7 mouse cellular contexts compared by ENCODE assay signal in the genomic region with DNA sequence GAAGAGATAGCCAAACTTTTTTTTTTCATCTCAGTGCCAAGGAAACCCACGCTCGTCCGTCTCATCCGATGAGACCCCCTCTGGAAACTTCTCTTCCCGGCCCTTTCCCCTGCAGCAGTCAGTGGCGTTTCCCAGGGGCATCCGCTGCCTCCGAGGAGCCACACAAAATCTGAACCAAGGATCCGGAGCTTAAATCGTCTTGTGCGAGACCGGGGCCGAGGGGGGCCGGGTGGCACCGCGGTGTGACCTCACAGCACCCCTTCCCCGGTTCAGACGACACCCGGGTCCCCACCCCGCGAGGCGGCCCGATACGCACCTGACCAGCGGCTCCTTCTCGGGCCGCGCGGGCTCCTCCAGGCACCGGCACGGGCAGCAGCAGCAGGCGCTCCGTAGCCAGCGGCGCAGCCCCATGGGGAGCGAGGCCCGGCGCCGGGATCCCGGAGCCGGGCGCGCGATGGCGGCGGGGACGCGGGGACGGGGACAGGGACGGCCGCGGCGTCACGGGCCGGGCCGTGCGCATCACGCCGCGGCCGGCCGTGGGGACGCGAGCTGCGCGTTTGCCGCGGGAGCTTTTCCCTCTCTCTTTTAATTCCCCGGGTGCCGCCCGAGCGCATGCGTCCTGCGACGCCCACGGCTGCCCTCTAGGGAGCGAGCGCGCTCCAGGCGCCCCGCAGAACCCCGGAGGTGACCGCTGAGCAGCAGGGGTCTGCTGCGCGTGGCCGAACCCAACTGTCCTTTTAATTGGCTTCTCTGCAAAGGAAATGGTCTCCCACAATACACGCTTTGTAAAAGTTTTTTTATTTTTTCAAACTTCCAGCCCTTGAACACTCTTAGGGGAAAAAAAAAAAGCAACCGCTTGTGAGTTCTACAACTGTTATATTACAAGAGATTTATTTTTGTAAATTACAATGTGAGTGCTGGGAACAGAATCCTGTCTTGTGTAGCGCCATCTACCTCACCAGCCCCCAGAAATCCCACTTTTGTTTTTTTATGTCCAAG. TPM values are rescaled to one million over a fixed set of nuclear protein-coding genes. Genes with fewer than 3 reads are reported as not detected.
DNase-seq lines count a peak whose midpoint lies in the region; ATAC-seq and TF ChIP-seq lines count a peak whose summit lies in the region.

A gene (minus strand): TSS at position 607 of the 999 bp plus-strand sequence.

- no peaks in the 10 kb centered on the region for H3K4me1 ChIP-seq in cortical plate, adult 2 months (ENCODE audit: control insufficient read depth, insufficient read depth, low read length)
- H3K4me1 ChIP-seq in intestine, embryonic 15.5 days (replicated peaks): peaks cover 5% of the 10 kb centered on the region; the same call in 1 of the 2 replicates
- no peaks in the 10 kb centered on the region for H3K4me1 ChIP-seq in limb, embryonic 14.5 days (ENCODE audit: control insufficient read depth, insufficient read depth, low read length)
- H3K4me1 ChIP-seq in midbrain, embryonic 15.5 days: peaks cover 12% of the 10 kb centered on the region

- H3K27me3 ChIP-seq in intestine, embryonic 15.5 days (replicated peaks): no peaks in the 10 kb centered on the region
- no peaks in the 10 kb centered on the region; the same call in 1 of the 2 replicates for H3K27me3 ChIP-seq in limb, embryonic 14.5 days (ENCODE audit: control insufficient read depth, insufficient read depth, low read length)
- H3K27me3 ChIP-seq in midbrain, embryonic 15.5 days (replicated peaks): peaks cover 7% of the 10 kb centered on the region; the same call in 1 of the 2 replicates

- peak; percentile 85 for ATAC-seq in intestine, embryonic 15.5 days
- peak; percentile 44 for ATAC-seq in limb, embryonic 14.5 days (ENCODE audit: low FRiP score, low read depth)
- peak; percentile 72 for ATAC-seq in midbrain, embryonic 15.5 days (replicated peaks)

- H3K9ac ChIP-seq in intestine, embryonic 15.5 days: peak within 1 kb of the TSS; percentile 77
- peak within 1 kb of the TSS; percentile 76 for H3K9ac ChIP-seq in limb, embryonic 14.5 days (ENCODE audit: low read depth, low read length, severe bottlenecking)
- H3K9ac ChIP-seq in midbrain, embryonic 15.5 days: peak within 1 kb of the TSS; percentile 73

- H3K9me3 ChIP-seq in intestine, embryonic 15.5 days: no peaks in the 10 kb centered on the region
- H3K9me3 ChIP-seq in limb, embryonic 14.5 days (ENCODE audit: control insufficient read depth, low read length): no peaks in the 10 kb centered on the region
- H3K9me3 ChIP-seq in midbrain, embryonic 15.5 days: no peaks in the 10 kb centered on the region

- H3K4me3 ChIP-seq in cortical plate, adult 2 months (ENCODE audit: insufficient read depth, low read length): peak within 1 kb of the TSS; percentile 43
- peak within 1 kb of the TSS; percentile 77 for H3K4me3 ChIP-seq in intestine, embryonic 15.5 days (replicated peaks)
- H3K4me3 ChIP-seq in limb, embryonic 14.5 days (replicated peaks; ENCODE audit: low read length): peak within 1 kb of the TSS; percentile 73
- H3K4me3 ChIP-seq in midbrain, embryonic 15.5 days: peak within 1 kb of the TSS; percentile 91

- no peak within 1 kb of the TSS for H3K27ac ChIP-seq in cortical plate, adult 2 months (ENCODE audit: insufficient read depth, low read length)
- no peak within 1 kb of the TSS for H3K27ac ChIP-seq in intestine, embryonic 15.5 days
- no peak within 1 kb of the TSS for H3K27ac ChIP-seq in limb, embryonic 14.5 days (replicated peaks; ENCODE audit: low read depth, low read length)
- H3K27ac ChIP-seq in midbrain, embryonic 15.5 days: no peak within 1 kb of the TSS; the same call in 1 of the 2 replicates

- TF ChIP-seq POLR2A in cortical plate, adult 2 months (IDR thresholded peaks at IDR 0.05; ENCODE audit: extremely low read depth, insufficient read depth, low read length): peak; percentile 49; the same call in 1 of the 2 replicates
- TF ChIP-seq POLR2A in limb, embryonic 14.5 days (IDR thresholded peaks at IDR 0.05; ENCODE audit: borderline replicate concordance, extremely low read depth, insufficient read depth, insufficient read length): no peak

- peak within 1 kb of the TSS; percentile 97 for H3K4me2 ChIP-seq in intestine, embryonic 15.5 days (replicated peaks)
- peak within 1 kb of the TSS; percentile 98 for H3K4me2 ChIP-seq in limb, embryonic 14.5 days (replicated peaks; ENCODE audit: low read depth, low read length, severe bottlenecking)
- H3K4me2 ChIP-seq in midbrain, embryonic 15.5 days: peak within 1 kb of the TSS; percentile 100

- no peaks in the 10 kb centered on the region for H3K36me3 ChIP-seq in intestine, embryonic 15.5 days
- no peaks in the 10 kb centered on the region for H3K36me3 ChIP-seq in limb, embryonic 14.5 days (ENCODE audit: control insufficient read depth, insufficient read depth, low read length)
- no peaks in the 10 kb centered on the region for H3K36me3 ChIP-seq in midbrain, embryonic 15.5 days (replicated peaks)

- peak; percentile 82 for DNase-seq in adrenal gland, postnatal 10 days
- DNase-seq in gastrocnemius, postnatal 4 days (ENCODE audit: low spot score in 2 of 2): peak; percentile 36 to 58
- peak; percentile 38 for DNase-seq in limb, embryonic 14.5 days (ENCODE audit: low spot score)
- peak; percentile 12 to 47 for DNase-seq in spleen, postnatal 10 days (ENCODE audit: low spot score in 2 of 2)

- WGBS in intestine, embryonic 15.5 days: under 1% methylated on average over 84 of the region's 89 CpGs
- 2% methylated on average over 71 of the region's 89 CpGs for WGBS in limb, embryonic 14.5 days
- WGBS in midbrain, embryonic 15.5 days: under 1% methylated on average over 77 of the region's 89 CpGs

- no peak for TF ChIP-seq CTCF in cortical plate, adult 2 months (IDR thresholded peaks at IDR 0.05; ENCODE audit: extremely low read depth, insufficient read depth, low read length)

RNA-seq across cellular contexts. Expression of the gene that starts here (rescaled TPM):
- total RNA-seq in adrenal gland, postnatal 10 days (2021): 10 to 100 TPM in 1 of 2 experiments, 1 to 10 TPM in 1; 7.7 to 12.3 TPM
- 3.2 and 3.8 TPM in 2 replicates for polyA plus RNA-seq in cortical plate, adult 2 months (2012; rRNA removed)
- total RNA-seq in gastrocnemius, postnatal 4 days (2021): 10 to 100 TPM; 33.4 to 36.6 TPM
- 8.5 and 9.4 TPM in 2 replicates for polyA plus RNA-seq in intestine, embryonic 15.5 days (2015; fragmentation: Nextera tagmentation; extraction: Ambion mirVana)
- 1.1 and 1.5 TPM in 2 replicates for polyA plus RNA-seq in limb, embryonic 14.5 days (2012; rRNA removed)
- polyA plus RNA-seq in limb, embryonic 14.5 days (2014; fragmentation: Nextera tagmentation; extraction: Ambion mirVana): 3.4 and 4.6 TPM in 2 replicates
- 1.7 and 2.2 TPM in 2 replicates for polyA plus RNA-seq in midbrain, embryonic 15.5 days (2015; fragmentation: Nextera tagmentation; extraction: Ambion mirVana)

Comparison
In these comparisons a context has a peak if more than half of its experiments do, and no peak if none do; other contexts are left out.
1. DNase-seq: peak in every context shown above with its lines; median percentile 82 in adrenal gland, postnatal 10 days; 47 in gastrocnemius, postnatal 4 days; 38 in limb, embryonic 14.5 days; 30 in spleen, postnatal 10 days.